Mouse (Mus musculus) forelimb bud, embryonic 11.5 days (tissue): ENCODE results near the gene Nfu1.
"Not testable (repeated sequence)": the region's sequence is repeated elsewhere in the genome, so short reads cannot be mapped to it uniquely, and the experiment has no call there.

Experiments used
- DNase-seq: peaks from one replicate; pipeline ENCODE4 v3.0.0-alpha.2; 2012; ENCODE audit warnings: low read depth, low spot score

The Nfu1 gene

DNA sequence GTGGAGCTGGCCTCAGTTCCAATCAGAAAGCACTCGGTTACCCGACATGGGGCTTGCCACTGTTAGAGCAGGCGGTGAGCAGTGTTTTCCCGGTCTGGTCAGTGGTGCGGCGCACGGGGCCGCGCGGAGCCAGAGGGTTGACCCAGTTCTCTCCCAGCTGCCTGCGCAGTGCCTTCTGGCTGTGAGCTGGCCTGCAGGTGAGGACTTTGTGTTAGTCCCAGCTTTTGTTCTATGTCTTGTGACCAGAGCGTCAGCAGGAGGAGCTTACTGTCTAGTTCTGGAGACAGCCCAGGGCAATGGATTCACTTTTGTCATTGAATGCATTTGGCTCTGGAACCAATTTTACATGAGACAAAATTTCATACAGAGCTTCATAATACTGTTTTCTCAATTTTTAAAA is 12.8 kb downstream of the Nfu1 start:
- no peak for DNase-seq

DNA sequence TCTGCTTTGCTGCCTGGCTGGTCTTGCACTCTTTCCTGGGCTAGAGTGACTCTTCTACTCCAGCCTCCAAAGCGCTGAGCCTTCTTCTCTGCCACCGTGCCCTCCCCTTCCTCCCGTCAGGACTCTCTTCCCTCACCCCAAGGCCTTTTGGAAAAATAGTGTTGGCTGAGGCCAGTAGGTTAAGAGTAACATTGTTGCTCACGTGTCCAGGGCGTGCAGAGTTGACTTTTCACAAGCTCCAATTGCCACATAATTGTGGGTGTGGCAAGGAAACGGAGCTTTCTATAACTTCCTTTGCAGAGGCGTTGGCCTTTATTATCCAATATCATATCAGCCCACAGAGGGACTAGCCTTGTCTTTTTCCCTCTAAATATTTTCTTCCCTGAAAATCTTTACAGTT is 17.9 kb downstream of the Nfu1 start:
- DNase-seq, result no peak

DNA sequence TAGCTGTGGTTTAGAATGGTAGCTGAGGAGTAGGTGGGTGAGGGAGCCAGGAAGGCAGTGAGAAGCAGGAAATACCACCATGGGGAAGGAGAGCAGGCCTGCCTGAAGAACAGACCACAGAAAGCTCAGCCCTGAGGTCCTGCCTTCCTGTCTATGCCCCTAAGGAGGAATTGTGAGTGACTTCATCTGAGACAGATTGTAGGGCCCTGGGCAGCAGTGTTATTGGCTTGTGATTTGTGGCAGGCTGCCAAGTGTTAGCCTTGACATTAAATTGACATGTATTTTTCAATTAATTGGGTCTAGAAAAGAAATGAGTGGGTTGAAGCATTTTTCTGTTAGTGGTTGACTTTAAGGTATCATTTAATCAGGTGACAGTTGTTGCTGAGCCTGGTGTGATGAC is 19.8 kb downstream of the Nfu1 start:
- DNase-seq, result no peak

DNA sequence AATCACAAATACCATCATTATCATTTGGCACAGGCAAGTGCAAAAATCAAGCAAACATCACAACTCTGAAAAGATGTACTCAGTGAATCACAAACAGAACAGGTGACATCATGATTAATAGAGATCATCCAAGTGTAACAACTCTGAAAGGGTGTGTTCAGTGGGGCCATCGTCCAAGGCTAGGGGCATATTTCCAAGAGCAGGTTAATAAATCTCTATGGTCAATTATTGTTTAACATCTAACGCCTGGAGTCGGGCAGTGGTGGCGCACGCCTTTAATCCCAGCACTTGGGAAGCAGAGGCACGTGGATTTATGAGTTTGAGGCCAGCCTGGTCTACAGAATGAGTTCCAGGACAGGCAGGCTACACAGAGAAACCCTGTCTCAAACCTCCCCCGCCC is 22.3 kb downstream of the Nfu1 start:
- DNase-seq, result not testable (repeated sequence)

DNA sequence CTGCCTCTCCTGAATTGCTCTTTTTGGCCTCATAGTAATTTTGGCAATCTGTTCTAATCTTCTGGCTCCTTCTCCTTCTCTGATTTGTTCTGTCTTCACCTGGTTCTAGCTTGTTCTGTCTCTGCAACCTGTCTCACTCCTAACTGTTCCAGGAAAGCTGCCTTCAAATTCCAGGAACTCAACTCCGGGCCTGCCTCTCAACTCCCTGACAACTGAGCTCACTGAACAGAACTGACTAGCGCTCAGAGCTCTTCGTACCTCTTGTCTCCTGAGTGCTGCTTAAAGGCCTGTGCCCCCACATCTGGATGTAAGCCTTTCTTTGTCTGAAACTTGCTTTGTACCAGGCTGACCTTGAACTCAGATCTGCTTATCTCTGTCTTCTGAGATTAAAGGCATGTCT is 23.4 kb downstream of the Nfu1 start:
- no peak for DNase-seq

DNA sequence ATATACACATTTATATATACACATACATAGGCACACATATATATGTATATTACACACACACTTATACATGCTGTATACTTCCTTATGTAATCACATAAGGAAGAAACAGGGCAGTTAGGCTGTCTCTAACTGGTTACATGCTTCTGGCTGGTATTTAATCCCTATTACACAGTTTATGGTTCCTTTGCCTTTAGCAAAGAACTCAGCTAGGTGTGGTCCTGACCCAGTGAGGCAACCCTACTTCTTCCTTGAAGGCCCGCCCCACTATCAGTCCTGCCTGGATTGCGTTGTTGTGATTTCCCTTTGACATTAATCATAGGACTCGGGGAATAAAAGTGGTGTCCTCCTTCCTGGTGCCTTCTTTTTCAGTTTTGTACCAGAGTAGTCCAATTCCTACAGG is 25.4 kb downstream of the Nfu1 start:
- no peak for DNase-seq

DNA sequence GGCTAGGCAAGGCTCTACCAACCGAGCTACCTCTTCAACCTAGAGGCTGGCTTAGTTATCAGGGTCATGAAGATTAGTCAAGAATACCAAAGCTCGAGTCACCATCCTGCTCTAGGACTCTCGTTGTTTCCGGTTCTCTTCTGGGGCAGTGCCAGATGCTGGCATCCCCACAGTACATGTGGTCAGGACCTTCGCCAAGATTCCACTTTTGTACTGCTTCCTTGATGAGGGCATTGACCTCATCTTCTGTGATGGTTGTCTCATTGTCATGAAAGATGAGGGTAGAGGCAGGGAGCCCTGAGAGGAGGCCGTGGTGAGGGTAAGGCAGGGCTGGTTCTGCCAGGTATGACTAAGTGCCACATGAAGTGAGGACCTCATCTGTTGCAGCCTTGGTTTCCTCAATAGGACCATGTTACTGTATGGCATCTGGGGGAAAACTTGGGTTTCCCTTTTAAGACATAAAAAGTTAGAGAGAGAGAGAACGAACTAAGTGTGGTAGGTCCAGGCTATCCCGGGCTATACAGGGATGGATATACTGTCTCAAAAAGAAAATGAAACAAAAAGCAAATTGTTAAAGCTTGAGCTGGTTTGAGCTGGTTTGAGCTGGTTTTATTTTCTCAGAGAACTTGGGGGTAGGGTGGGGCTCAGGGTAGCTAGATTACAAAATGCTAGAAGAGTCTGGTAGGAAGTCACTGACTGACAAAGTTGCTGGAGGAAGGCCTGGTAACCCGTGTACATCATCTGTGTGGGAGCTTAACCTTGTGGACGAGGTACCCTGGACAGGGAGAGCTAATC is 29.0 kb downstream of the Nfu1 start:
- no peak for DNase-seq

DNA sequence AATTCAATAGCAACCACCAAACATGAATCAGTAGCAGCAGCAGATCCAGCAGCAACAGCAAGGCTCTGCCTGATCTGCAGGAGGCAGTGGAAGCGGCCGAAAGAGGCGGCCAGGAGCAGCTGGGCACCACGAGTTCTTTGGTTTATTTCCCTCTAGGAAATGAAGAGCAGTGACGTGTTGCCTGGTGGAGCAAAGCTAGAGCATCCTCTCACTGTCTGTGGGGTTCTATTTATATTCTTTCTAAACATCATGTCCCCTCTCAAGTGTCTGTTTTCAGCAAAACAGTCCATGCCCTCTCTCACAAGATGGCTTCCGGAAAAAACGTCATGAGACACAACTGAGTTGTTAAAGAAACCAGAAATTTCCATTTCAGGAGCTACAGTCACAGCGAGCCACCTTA is 30.1 kb downstream of the Nfu1 start:
- no peak for DNase-seq

DNA sequence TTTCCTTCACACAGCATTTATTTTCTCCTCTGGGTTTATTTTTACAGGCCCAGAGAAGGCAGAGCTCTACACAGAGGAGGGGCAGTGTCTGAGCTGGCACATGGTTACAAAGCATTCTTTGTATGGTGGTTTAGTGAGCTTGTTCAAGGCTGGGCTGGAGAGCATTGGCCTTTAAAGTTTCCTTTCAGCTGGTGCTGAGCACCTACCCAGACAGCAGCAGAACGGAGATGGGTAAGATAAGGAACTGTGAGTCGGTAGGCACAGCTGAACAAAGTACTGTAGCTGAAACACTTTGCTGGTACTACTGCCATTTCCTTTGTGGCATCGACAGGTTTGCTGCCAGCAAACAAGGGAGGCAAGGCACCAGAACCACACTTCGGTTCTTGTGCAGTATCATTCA is 31.9 kb downstream of the Nfu1 start:
- peak; percentile 7 for DNase-seq

DNA sequence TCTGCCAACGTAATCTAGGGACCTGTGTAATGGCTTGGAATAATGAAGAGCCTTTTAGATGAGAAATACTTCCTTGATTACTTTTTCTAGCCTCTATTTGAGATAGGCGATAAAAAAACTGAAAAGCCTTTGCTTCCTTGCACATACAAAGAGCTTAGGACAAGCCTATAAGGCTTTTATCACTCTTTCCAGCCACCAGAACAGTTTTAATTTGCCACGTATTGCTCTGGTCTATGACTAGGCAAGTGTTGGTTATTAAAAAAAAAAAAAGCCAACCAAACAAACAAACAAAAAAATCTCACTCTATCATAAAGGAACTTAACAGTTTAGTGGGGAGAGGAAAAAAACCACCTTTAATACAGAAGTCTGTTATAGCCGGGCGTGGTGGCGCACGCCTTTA is 32.4 kb downstream of the Nfu1 start:
- no peak for DNase-seq

DNA sequence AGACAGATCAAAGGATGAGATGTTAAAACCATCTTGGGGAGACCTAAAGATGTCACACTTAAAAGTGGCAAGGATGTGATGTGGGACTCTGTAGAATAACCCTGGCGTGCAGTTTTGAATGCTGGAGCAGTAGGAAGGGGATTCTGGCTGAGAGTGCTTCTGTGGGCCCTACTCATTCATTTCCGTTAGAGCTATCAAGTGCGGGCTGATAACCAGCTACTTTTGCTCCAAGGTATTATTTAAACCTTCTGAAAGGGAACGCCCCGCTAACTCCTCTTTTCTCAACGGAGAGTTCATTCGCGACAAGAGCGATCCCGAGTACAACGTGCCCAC is 32.9 kb downstream of the Nfu1 start:
- DNase-seq, result no peak

DNA sequence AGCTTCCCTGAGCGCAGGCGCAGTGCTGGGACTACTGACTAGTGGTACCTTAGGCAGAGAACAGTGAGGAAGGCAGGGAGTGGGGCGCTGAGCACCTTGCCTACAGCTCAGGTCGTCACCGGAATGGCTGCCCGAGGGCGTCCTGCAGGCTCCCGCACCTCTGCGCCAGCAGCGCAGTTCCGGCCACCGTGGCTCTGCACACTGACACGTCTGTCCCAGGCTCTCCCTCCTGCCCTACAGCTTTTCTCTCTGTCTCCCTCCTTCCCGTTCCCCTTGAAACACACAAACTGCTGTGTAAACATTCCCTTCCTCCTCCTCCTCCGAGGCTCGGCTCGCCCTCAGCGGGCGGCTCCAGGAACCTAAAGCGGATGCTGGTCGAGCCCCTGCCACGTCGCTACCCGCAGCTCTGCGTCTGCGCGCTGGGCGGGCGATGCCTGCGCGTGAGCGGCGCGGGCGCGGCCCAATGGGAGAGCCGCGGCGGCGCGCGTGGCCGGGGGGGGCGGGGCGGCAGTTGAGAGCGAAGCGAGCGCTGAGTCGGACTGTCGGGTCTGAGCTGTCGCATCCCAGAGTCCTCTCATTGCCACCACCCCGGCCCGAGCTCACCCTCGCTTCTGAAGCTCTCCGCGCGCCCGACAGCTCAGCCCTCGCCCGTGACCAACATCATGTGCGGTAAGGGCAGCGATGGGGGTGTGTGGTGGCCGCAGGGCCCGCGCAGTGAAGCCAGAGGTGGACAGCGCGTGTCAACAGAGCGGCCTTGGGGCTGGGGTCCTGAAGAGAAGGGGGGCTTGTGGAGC is 33.5 kb downstream of the Nfu1 start, which contains the start of gene Gfpt1:
TSS of gene Gfpt1 (plus strand) at position 510 of the 794 bp plus-strand sequence.
- peak; percentile 93 for DNase-seq

DNA sequence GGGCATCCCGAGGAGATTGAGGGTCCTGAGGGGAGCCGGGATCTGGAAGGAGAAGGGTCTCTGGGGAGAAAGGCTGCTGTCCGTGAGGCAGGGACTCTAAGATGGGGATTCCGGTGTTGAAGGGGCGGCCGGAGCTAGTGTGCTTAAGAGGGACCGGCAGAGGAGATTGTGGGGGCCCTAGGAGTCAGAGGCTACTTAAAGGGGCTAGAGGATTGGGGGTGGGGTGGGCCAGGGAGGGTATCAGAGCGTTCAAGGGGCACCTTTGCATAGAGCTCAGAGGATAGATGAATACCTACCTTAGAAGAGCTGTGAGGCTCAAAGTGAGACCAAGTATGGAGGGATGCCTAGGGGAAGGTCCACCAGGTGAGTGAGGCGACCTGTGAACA is 34.1 kb downstream of the Nfu1 start:
- no peak for DNase-seq

DNA sequence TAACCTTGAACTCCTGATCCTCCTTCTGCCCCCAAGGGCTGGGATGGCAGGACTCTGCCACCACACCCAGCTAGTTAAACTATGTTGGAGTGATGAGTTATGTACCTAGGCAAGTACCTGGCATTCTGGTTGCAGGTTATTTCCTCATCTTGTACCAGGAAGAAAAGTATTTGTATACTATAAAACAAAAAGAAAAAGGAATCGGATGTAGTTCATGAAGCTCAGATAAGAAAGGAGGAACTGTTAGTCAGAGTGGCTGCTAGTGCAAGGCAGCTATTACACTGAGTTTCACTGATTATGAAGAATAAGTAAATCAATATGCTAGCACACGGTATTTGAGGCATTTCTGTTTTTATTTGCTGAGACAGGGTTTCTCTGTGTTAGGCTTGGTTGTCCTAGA is 35.9 kb downstream of the Nfu1 start:
- no peak for DNase-seq

DNA sequence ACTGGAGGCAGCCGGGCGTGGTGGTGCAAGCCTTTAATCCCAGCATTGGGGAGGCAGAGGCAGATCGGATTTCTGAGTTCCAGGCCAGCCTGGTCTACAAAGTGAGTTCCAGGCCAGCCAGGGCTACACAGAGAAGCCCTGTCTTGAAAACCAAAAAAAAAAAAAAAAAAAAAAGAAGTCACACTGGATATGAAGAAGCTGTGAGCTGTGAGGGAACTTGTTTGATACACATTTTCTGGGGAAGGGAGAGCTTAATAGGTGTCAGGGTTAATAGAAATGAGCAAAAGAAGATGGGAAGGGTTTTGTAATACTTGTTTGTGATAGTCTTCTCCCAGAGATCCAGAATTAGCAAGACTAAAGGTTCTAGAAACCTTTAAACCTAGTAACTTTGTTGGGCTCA is 36.5 kb downstream of the Nfu1 start:
- no peak for DNase-seq

DNA sequence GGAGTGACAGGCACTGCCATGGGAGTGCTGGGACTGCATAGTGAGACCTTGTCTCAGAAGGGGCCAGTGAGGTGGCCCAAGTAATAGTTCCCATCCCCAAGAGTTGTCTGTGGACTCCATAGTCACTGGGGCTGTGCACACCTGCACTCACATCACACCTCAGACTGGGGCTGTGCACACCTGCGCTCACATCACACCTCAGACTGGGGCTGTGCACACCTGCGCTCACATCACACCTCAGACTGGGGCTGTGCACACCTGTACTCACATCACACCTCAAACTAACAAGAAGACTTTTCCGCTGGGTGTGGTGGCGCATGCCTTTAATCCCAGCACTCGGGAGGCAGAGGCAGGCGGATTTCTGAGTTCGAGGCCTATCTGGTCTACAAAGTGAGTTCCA is 39.7 kb downstream of the Nfu1 start:
- not testable (repeated sequence) for DNase-seq

DNA sequence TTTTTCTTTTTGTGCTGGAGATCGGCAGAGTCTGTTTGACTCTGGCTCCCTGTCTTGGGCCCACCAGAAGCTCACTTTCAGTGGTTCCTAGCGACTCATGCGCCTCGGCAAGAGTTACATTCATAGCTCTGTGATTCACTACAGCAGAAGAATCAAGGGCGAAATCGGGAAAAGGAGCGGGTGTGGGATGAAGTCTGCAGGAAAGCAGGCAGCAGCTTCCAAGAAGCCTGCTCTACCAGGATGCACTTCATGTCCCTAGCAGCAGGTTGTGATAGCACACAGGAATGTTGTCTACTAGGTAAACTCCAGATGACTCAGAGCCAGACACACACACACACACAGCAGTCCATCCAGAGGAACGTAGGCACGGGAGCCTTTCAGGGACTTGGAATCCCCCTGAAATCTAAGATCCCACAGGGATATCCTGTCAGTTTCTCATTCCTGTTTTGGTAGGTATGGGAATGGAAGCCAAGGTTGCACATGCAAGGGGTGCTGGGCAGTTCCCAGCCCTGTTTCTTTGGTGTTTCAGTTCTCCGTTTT is 42.9 kb downstream of the Nfu1 start:
- no peak for DNase-seq

DNA sequence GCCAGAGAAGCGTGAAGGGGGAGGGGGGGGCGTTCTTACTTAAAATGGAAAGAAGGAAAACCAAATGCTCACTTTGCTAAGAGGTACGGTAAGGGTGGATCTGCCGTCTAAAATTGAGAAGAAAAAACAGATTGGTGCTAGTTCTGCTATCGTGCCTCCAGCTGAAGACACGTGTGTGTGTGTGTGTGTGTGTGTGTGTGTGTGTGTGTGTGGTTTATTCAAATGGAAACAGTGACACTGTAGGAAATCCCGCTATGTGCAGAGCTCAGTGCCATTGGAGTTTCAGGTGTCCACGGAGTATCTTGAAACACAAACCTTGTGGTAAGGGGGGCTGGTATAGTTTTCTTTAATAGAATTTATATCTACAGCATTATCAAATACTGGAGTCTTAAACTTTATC is 45.2 kb downstream of the Nfu1 start:
- no peak for DNase-seq

DNA sequence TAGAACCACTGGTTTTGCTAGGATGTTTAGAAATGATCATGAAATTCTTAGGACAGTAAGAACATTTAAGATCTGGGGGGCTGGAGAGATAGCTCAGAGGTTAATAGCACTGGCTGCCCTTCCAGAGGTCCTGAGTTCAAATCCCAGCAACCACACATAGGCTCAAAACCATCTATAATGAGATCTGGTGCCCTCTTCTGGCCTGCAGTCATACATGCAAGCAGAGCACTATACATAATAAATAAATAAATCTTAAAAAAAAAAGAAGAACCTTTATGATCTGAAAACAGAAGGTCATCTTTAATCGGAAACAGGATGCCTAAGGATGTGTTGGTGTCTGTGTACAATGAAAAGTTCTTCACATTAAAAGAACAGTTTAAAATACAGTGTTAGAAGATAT is 50.7 kb downstream of the Nfu1 start:
- no peak for DNase-seq

DNA sequence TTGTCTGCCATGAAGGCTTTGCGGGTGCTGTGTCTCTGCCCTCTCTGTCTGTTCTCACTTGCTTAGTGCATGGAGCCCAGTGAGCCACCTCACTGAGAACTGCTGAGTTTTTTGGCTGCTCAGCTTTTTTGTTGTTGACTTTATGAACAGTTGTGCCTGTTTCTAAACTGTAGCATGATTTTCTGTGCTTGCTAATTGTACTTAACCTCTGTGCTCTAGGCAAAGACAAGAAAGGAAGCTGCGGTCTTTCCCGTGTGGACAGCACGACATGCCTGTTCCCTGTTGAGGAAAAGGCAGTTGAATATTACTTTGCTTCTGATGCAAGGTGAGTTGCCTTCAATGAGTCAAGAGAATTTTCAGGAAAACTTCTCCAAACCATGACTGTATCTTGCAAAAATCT is 54.5 kb downstream of the Nfu1 start:
- DNase-seq, result no peak

DNA sequence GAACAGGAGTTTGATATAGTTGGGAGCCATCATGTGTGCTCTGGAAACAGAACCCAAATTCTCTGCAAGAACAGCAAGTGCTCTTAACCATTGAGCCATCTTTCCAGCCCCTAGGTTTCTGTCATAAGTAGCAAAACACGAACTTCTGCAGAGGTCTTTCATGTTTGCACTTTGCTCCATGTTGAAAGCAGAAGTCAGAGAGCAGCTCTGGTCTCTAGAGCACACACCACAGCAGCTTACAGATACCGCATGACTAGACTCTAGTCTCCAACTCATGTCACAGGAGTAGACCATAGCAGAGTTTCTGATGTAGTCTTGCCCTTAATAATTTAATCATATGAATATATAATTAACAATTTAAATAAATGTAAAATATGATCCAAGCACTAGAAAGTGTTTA is 59.2 kb downstream of the Nfu1 start:
- no peak for DNase-seq

DNA sequence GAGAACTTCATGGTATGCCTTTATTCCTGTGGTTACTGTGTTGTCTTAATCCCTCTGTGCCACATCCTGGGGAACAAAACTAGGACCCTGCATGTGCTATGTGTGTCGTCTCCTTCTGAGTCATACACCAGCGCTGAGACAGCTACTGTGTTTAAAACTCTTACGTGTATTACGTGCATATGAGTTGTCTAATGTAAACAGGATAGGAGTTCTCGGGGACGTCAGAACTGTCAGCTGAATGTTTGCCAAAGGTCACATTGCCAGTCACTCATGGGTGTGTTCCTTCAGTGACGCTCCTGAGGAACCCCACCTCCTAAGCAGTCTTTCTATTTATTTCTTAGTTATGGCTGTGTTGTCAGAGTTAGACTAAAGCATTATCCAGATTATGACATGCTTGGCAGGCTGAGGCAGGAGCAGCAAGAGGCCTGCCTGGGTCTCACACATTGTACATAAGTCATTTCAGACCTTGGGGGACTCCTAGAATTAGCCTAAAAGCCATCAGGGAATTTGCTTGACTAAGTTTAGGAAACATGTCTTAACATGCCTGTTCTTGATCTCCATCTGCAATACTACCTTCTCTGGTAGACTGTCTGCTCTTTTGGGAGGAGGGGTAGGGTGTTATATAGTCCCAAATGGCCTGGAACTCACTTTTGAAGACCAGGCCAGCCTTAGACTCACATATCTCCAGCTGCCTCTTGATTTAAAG is 60.3 kb downstream of the Nfu1 start:
- DNase-seq, result no peak
